Mouse (Mus musculus) fat pad, adult 2 months (tissue): ENCODE data around the gene Nmnat2.

Experiments
- DNase-seq: peaks from one replicate; pipeline ENCODE4 v3.0.0-alpha.2; 2011; ENCODE audit warnings: low read depth, low spot score; ENCODE audit errors: extremely low read depth

The Nmnat2 gene

GRCm38 (mm10) chr1:153091438-153092236, 136.8 kb downstream of the Nmnat2 start:
- DNase-seq: no peak

DNA sequence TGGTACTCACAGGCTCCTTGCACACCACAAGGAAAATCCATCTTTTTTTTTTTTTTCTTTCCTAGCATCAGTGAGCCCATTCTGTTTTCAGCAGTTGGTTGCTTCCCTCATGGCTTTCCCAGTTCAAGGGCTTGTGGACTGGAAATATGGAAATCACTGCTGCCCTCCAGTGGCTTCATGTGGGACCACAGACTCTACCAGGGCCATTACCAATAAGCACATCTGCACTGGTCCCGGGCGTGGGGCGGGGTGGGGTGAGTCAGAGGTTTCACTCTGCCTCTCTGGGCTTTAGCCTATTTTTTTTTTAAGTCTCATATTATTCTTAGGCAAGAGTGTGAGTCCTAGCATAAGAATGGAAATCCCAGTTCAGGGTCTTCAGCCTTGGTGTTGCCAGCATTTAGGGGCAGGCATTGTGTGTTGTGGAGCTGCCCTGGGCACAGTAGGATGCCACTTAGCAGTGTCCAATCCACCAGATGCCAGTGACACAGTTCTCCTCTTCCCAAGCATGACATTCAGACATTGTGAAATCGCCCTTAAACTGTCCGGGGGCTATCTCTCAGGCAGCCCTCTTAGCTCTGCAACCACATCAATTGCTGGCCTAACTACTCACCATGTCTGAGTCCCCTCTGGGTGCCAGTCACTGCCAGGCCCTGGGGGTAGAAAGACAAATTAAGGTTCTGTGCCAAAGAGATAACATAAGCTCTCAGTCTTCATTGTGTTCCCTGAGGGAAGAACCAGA, 137.6 kb downstream of the Nmnat2 start:
- no peak for DNase-seq

DNA sequence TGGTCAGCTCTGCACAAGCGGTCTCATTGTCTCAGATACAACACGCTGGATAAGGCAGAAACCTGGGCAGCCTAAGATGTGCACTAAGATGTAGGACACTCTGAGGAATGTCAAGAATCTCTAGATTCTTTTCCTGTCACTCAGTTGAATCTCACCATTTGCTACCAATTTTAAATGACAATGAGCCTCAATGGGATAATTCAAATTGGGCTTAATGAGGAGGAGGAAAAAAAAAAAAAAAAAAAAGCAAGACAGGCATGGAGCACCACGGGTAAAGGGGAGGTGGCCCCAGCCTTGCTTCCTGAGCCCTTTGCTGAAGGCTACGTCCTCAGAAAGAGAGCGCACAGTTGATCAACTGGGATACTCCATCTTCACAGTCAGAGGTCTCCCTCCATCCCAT, 138.4 kb downstream of the Nmnat2 start:
- no peak for DNase-seq

DNA sequence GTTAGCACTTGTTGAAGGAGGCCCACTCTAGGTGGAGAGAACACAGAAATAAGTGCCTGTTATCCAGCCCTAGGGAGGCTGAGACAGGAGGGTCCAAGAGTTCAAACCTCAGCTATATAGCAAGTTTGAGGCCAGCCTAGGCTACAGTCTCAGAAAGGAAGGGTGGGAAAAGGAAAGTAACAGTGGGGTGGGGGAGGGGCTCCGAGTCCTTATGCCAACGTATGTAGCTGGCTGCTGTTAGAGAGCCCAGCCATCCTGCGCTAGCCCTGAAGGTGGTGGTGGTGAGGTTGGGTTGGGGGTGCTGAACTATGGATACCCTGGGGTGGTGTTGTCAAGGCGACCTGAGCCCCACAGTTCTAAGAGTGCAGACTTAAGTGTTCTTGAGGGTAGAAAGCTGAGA, 138.8 kb downstream of the Nmnat2 start:
- no peak for DNase-seq

GRCm38 (mm10) chr1:153094226-153095076, 139.7 kb downstream of the Nmnat2 start:
- DNase-seq: no peak

DNA sequence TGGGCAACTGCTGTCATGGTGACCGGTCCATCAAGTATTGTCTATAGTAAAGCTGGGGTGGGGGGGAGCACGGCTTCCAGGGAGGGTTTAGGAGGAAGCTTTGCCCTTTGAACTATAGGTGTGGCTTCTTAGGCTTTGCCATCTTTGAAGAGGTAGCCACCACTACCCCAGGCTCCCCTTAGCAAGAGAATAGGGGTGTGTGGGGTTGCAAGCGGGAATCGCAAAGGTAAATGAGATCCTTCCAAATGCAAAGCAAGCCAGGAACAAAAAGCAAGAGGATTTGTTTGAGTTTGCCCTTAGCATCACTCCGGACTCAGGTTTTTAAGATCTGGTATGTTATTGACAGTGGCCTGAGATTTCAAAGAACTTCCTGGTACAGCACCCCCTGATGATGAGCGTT, 140.5 kb downstream of the Nmnat2 start:
- DNase-seq: no peak

- no peak for DNase-seq
Measured at GRCm38 (mm10) chr1:153095826-153096727, 141.3 kb downstream of the Nmnat2 start.

DNA sequence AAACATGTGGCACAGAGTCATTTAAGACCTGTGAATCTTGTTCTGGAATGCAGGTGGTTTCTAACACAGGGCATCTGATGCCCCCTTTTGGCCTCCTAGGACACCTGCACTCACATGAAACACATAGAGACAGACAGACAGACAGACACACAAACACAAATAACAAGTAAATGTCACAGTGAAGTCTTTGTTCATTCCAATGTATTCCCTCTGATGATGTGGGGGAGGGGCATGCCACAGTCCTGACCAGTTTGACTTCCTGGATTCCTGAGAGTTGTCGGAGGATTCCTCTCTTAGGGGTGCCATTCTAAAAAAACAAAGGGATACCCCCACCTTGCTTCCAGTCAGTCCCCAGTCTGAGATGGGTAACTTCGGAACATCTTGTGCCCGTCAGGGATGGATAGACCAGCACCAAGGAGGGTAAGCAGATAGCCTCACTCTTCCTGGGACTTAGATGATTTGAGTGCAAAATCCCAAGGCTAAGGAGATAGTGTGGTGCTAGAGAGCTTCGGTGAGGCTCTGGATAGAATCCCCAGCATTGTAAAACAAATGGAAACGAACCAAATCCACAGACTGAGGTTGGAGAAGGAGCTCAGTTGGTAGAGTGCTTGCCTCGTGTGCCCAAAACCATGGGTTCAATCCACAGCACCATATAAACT, 142.4 kb downstream of the Nmnat2 start:
- DNase-seq: no peak

DNA sequence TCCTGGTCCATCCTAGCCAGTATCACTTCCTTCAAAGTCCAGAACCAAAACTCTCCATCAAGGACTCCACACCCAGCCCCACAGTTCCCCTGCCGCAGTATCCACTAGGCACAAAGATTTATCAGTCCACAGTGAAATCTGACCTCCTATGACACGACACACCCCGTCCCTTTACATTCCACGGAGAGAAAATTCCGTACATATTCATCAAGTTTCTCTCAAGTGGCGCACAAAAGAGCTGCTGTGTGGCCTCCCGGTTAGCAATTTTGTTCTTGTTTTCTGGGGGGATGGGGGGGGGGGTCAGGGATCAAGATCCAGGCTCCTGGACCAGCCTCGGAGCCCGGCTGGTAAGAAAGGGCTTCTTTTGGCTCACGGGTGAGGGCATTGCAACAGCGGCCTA, 143.8 kb downstream of the Nmnat2 start:
- no peak for DNase-seq

DNA sequence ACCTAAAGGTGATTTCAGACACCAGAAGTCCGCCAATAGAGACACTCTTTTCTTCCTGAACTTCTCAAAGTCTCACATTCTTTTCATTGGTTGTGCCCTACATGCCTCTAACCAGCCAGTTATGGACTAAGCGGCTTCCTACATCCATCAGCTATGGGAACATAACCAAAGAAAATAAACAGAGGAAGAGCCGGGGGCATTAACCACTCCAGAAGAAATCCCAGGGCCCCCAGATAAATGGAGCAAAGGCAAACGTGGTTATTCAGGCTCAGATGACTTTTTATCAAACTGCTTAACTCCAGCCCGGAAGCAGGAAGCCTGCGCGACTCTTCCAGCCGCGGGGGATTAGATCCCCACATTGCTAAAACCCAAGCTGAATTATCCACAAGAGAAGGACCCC, 146.1 kb downstream of the Nmnat2 start:
- DNase-seq: no peak

DNA sequence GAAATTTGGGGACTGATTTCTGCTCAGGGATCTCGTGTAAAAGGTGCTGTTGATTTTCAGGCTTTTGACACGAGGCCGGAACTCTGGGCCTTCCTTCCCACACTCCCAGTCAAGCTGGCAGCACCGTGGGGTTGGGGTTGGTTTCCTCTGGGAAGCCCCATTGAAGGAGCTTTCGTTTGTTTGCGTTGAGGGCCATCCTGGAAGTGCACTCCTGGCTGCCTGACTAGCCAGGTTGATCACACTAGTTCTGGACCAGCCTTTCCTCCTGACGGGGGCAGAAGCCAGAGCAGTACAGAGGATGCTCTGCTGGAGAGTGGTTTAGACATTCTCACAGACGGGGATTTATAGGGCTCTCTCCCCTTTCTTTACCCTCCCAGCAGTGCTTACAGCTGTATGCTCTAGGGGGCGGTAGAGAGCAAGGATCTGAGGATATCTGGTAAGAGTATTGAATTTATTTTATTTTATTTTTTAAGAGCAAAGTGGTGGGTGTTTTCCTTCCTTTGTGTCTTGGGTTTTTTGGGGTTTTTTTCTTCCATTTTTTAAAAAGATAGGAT, 146.6 kb downstream of the Nmnat2 start:
- DNase-seq: no peak

GRCm38 (mm10) chr1:153102296-153103185, 147.7 kb downstream of the Nmnat2 start:
- no peak for DNase-seq

- no peak for DNase-seq
Measured at GRCm38 (mm10) chr1:153103186-153103554, 148.4 kb downstream of the Nmnat2 start.

GRCm38 (mm10) chr1:153104804-153105203, 150.0 kb downstream of the Nmnat2 start:
- DNase-seq: no peak

DNA sequence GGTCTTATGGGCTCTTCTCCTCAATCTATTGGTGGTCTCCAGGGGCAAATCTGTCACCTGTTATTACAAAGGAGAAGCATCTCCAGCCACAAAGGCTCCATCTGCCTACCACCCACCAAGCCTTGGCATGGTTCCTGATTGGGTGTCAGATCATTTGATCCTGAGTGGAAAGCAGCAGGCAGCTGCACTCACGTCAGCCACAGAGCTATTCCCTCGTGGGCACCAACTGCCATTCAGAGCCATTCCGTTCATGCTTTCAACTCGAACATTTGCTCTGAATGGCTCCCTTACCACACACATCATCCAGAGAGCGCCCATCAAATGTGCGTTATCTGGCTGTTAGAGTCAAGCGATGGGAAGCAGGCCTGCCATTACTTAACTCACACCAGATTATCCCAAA, 153.1 kb downstream of the Nmnat2 start:
- DNase-seq: no peak

DNA sequence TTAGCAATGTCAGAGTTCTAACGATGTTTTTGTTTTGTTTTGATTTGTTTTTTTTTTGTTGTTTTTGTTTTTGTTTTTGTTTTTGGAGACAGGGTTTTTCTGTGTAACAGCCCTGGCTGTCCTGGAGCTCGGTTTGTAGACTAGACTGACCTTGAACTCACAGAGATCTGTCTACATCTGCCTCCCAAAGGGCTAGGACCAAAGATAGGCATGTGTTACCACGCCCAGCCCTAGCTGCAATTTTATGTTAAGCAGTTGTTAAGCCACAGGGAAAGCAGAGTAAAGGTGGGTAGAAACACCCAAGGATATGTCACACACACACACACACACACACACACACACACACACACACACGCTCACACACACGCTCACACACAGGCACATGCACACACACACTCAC, 154.6 kb downstream of the Nmnat2 start:
- DNase-seq: no peak

DNA sequence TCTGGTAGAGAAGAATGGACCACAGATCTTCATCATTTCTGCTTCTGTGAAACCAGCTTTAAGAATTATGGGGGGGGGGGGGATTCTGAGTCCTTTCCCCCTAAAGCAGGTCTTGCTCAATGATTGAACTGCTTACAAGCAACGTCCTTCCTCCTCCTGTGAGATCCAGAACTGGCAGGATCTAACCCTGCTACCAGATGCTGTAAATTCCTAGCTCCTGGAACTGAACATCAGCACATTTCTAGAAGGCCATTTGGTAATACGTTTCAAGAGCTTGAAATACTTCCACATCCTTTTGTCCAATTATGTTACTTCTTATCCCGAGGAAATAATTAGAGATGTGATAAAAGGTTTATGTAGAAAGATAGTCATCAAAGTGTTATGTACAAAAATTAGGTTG, 155.0 kb downstream of the Nmnat2 start:
- no peak for DNase-seq

DNA sequence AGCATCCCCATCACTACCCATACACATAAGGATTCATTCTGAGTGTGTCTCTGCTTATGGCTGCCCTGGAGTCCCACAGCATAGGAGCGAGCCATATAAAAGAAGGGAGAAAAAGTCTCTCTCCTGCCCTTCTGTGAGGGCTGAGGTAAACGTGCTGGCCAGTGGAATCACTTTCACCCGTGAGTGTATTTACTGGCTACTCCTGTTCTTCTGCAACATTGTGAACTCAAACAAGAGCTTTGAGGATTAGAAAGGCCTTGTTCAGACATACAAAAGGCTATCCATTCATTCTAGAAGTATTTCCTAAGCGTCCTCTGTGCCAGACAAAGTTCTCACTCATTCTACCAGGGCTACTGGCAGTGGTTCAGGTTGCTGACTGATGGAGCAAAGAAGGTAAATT, 156.8 kb downstream of the Nmnat2 start:
- DNase-seq: no peak

DNA sequence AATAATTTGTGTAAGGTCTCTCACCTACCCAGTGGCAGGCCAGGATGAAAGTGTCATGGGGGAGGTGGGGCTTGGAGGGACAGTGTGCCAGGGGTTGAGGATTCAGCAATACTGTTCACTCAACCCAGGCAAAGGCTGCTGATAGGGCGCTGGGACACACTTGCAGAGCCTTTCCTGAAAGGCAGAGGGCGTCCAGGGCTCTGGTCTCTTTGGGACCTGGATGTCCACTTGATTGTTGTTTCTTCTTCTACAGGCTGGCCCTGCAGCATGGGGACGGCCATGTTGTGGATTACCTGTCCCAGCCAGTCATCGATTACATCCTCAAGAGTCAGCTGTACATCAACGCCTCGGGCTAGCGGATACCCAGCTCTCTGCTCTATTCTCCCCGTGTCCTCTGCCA, 160.5 kb downstream of the Nmnat2 start:
- DNase-seq: no peak
